25 mouse cellular contexts compared by ENCODE assay signal in the genomic region with DNA sequence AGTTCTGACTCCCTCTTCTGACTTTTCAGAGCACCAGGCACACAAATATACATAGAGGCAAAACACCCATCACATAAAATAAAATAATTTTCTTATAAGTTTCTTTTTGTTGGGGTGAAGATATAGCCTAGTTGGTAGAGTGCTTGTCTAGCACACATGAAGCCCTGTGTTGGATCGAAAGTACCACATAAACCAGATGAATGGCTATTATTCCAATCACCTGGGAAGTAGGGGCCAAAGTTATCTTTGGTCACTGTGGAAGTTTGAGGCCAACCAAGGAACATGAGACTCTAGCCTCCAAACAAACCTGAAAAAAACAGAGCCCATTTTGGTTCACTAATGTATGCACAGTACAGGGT.
"Had no signal": no experiment of that assay in that cellular context is flagged by ENCODE, and none has a peak within 500 bp of the region (broad histone marks: within the 10 kb centered on the region; RNA-seq: fewer than 3 reads in every experiment).

No protein-coding gene starts in this region.

- H3K27ac ChIP-seq: embryonic facial prominence, embryonic 10.5 days; embryonic facial prominence, embryonic 12.5 days; embryonic facial prominence, embryonic 15.5 days; forebrain, embryonic 10.5 days; forebrain, embryonic 12.5 days; forebrain, embryonic 13.5 days; forebrain, embryonic 15.5 days; gastrocnemius, adult 2 months; heart, adult 2 months had no signal

- H3K27me3 ChIP-seq: embryonic facial prominence, embryonic 12.5 days; embryonic facial prominence, embryonic 13.5 days; embryonic facial prominence, embryonic 15.5 days; forebrain, embryonic 12.5 days; forebrain, embryonic 13.5 days; forebrain, embryonic 15.5 days had no signal

- DNase-seq: cerebellum, adult 9-10 months; cerebellum, adult 9-11 months; cerebellum, postnatal 10 days; cerebellum, postnatal 14 days; cerebellum, postnatal 25 days; cerebellum, postnatal 36 days; embryo, embryonic 11 days; forebrain, postnatal 0 days; gastrocnemius, adult 2 months; gastrocnemius, postnatal 10 days; gastrocnemius, postnatal 14 days; gastrocnemius, postnatal 25 days; gastrocnemius, postnatal 36 days; heart, adult 11 months; heart, adult 18-20 months; heart, adult 2 months had no signal

- H3K4me1 ChIP-seq: embryonic facial prominence, embryonic 12.5 days; forebrain, embryonic 12.5 days; forebrain, embryonic 15.5 days had no signal

- H3K4me2 ChIP-seq: embryonic facial prominence, embryonic 12.5 days; embryonic facial prominence, embryonic 13.5 days; embryonic facial prominence, embryonic 15.5 days; forebrain, embryonic 12.5 days; forebrain, embryonic 13.5 days; forebrain, embryonic 15.5 days had no signal

- H3K9ac ChIP-seq: embryonic facial prominence, embryonic 12.5 days; embryonic facial prominence, embryonic 13.5 days; embryonic facial prominence, embryonic 15.5 days; forebrain, embryonic 12.5 days; forebrain, embryonic 13.5 days; forebrain, embryonic 15.5 days; forebrain, postnatal 0 days had no signal

- H3K4me3 ChIP-seq: embryonic facial prominence, embryonic 10.5 days; embryonic facial prominence, embryonic 12.5 days; embryonic facial prominence, embryonic 13.5 days; embryonic facial prominence, embryonic 15.5 days; erythroblast, embryonic 14.5 days; forebrain, embryonic 10.5 days; forebrain, embryonic 12.5 days; forebrain, embryonic 13.5 days; forebrain, embryonic 15.5 days; gastrocnemius, adult 2 months; heart, adult 2 months had no signal

- H3K9me3 ChIP-seq: embryonic facial prominence, embryonic 10.5 days; embryonic facial prominence, embryonic 12.5 days; embryonic facial prominence, embryonic 13.5 days; embryonic facial prominence, embryonic 15.5 days; forebrain, embryonic 10.5 days; forebrain, embryonic 12.5 days; forebrain, embryonic 13.5 days; forebrain, embryonic 15.5 days had no signal

- H3K36me3 ChIP-seq: embryonic facial prominence, embryonic 10.5 days; embryonic facial prominence, embryonic 12.5 days; embryonic facial prominence, embryonic 13.5 days; embryonic facial prominence, embryonic 15.5 days; forebrain, embryonic 10.5 days; forebrain, embryonic 12.5 days; forebrain, embryonic 15.5 days had no signal
